Mouse (Mus musculus): ENCODE data around the gene Cdk2ap2. TPM values are rescaled to one million over a fixed set of nuclear protein-coding genes. Genes with fewer than 3 reads are reported as not detected.

The Cdk2ap2 gene
- polyA plus RNA-seq, 1 experiment, result 138 TPM

GRCm38 (mm10) chr19:4106654-4107053 lies 9.7 kb downstream of the Cdk2ap2 start:
- H3K36me3 ChIP-seq (ENCODE audit: control insufficient read depth, insufficient read depth, low read length), result no peaks in the 10 kb centered on the region
- WGBS, result 74% methylated on average over 14 of the region's 14 CpGs
- H3K27me3 ChIP-seq (replicated peaks; ENCODE audit: control insufficient read depth, insufficient read depth, low read length), result no peaks in the 10 kb centered on the region
- peak; percentile 52 for DNase-seq
- TF ChIP-seq CTCF (conservative IDR thresholded peaks at IDR 0.05; ENCODE audit: insufficient read depth, insufficient read length, low read depth, low read length) (no peak), POLR2A (IDR thresholded peaks at IDR 0.05; ENCODE audit: low read depth, low read length) (no peak)
- no peak overlapping the region for H3K4me3 ChIP-seq (ENCODE audit: insufficient read depth, low read depth, low read length)
- H3K4me1 ChIP-seq (ENCODE audit: control insufficient read depth, insufficient read depth, low read length), result no peaks in the 10 kb centered on the region
- H3K27ac ChIP-seq (ENCODE audit: insufficient read depth, low read depth, low read length), result no peak overlapping the region

GRCm38 (mm10) chr19:4108535-4108934 lies 11.6 kb downstream of the Cdk2ap2 start:
- H3K4me3 ChIP-seq (ENCODE audit: insufficient read depth, low read depth, low read length), result no peak overlapping the region
- no peaks in the 10 kb centered on the region for H3K27me3 ChIP-seq (replicated peaks; ENCODE audit: control insufficient read depth, insufficient read depth, low read length)
- H3K4me1 ChIP-seq (ENCODE audit: control insufficient read depth, insufficient read depth, low read length), result peaks cover 11% of the 10 kb centered on the region
- H3K36me3 ChIP-seq (ENCODE audit: control insufficient read depth, insufficient read depth, low read length), result no peaks in the 10 kb centered on the region
- no peak overlapping the region for H3K27ac ChIP-seq (ENCODE audit: insufficient read depth, low read depth, low read length)
- no peak for DNase-seq
- no peak for TF ChIP-seq CTCF (conservative IDR thresholded peaks at IDR 0.05; ENCODE audit: insufficient read depth, insufficient read length, low read depth, low read length)
- no peak for TF ChIP-seq POLR2A (IDR thresholded peaks at IDR 0.05; ENCODE audit: low read depth, low read length)
- 91% methylated on average over 9 of the region's 9 CpGs for WGBS

GRCm38 (mm10) chr19:4112063-4112960 lies 15.3 kb downstream of the Cdk2ap2 start:
- no peaks in the 10 kb centered on the region for H3K36me3 ChIP-seq (ENCODE audit: control insufficient read depth, insufficient read depth, low read length)
- WGBS, result 95% methylated on average over 26 of the region's 26 CpGs
- H3K4me3 ChIP-seq (ENCODE audit: insufficient read depth, low read depth, low read length), result no peak overlapping the region
- H3K4me1 ChIP-seq (ENCODE audit: control insufficient read depth, insufficient read depth, low read length), result peaks cover 19% of the 10 kb centered on the region
- peak overlapping the region; percentile 65; the same call in 1 of the 2 replicates for H3K27ac ChIP-seq (ENCODE audit: insufficient read depth, low read depth, low read length)
- DNase-seq, result no peak
- H3K27me3 ChIP-seq (replicated peaks; ENCODE audit: control insufficient read depth, insufficient read depth, low read length), result no peaks in the 10 kb centered on the region
- no peak for TF ChIP-seq CTCF (conservative IDR thresholded peaks at IDR 0.05; ENCODE audit: insufficient read depth, insufficient read length, low read depth, low read length)
- TF ChIP-seq POLR2A (IDR thresholded peaks at IDR 0.05; ENCODE audit: low read depth, low read length), result no peak

- Histone ChIP-seq H3K27ac (ENCODE audit: insufficient read depth, low read depth, low read length) (peak overlapping the region; percentile 65), H3K4me1 (ENCODE audit: control insufficient read depth, insufficient read depth, low read length) (peaks cover 19% of the 10 kb centered on the region), H3K4me3 (ENCODE audit: insufficient read depth, low read depth, low read length) (no peak overlapping the region), H3K27me3 (replicated peaks; ENCODE audit: control insufficient read depth, insufficient read depth, low read length) (no peaks in the 10 kb centered on the region), H3K36me3 (ENCODE audit: control insufficient read depth, insufficient read depth, low read length) (no peaks in the 10 kb centered on the region)
- WGBS, result 14% methylated on average over 13 of the region's 13 CpGs
- TF ChIP-seq POLR2A (IDR thresholded peaks at IDR 0.05; ENCODE audit: low read depth, low read length) (no peak), CTCF (conservative IDR thresholded peaks at IDR 0.05; ENCODE audit: insufficient read depth, insufficient read length, low read depth, low read length) (no peak)
- DNase-seq, result peak; percentile 92
Measured at GRCm38 (mm10) chr19:4113186-4113805, 16.3 kb downstream of the Cdk2ap2 start.

- Histone ChIP-seq H3K27me3 (replicated peaks; ENCODE audit: control insufficient read depth, insufficient read depth, low read length) (no peaks in the 10 kb centered on the region), H3K36me3 (ENCODE audit: control insufficient read depth, insufficient read depth, low read length) (no peaks in the 10 kb centered on the region), H3K4me1 (ENCODE audit: control insufficient read depth, insufficient read depth, low read length) (peaks cover 19% of the 10 kb centered on the region), H3K27ac (ENCODE audit: insufficient read depth, low read depth, low read length) (peak overlapping the region; percentile 65), H3K4me3 (ENCODE audit: insufficient read depth, low read depth, low read length) (no peak overlapping the region)
- peak; percentile 66 for DNase-seq
- WGBS, result 9% methylated on average over 5 of the region's 5 CpGs
- TF ChIP-seq CTCF (conservative IDR thresholded peaks at IDR 0.05; ENCODE audit: insufficient read depth, insufficient read length, low read depth, low read length) (no peak), POLR2A (IDR thresholded peaks at IDR 0.05; ENCODE audit: low read depth, low read length) (no peak)
Measured at GRCm38 (mm10) chr19:4113806-4114230, 16.8 kb downstream of the Cdk2ap2 start.

- 82% methylated on average over 10 of the region's 10 CpGs for WGBS
- H3K36me3 ChIP-seq (ENCODE audit: control insufficient read depth, insufficient read depth, low read length), result no peaks in the 10 kb centered on the region
- no peak overlapping the region for H3K4me3 ChIP-seq (ENCODE audit: insufficient read depth, low read depth, low read length)
- TF ChIP-seq POLR2A (IDR thresholded peaks at IDR 0.05; ENCODE audit: low read depth, low read length), result no peak
- TF ChIP-seq CTCF (conservative IDR thresholded peaks at IDR 0.05; ENCODE audit: insufficient read depth, insufficient read length, low read depth, low read length), result no peak
- no peak for DNase-seq
- no peak overlapping the region for H3K27ac ChIP-seq (ENCODE audit: insufficient read depth, low read depth, low read length)
- no peaks in the 10 kb centered on the region for H3K27me3 ChIP-seq (replicated peaks; ENCODE audit: control insufficient read depth, insufficient read depth, low read length)
- peaks cover 19% of the 10 kb centered on the region for H3K4me1 ChIP-seq (ENCODE audit: control insufficient read depth, insufficient read depth, low read length)
Measured at GRCm38 (mm10) chr19:4114551-4114950, 17.6 kb downstream of the Cdk2ap2 start.

GRCm38 (mm10) chr19:4115144-4115543 lies 18.2 kb downstream of the Cdk2ap2 start:
- no peak for DNase-seq
- Histone ChIP-seq H3K4me3 (ENCODE audit: insufficient read depth, low read depth, low read length) (no peak overlapping the region), H3K4me1 (ENCODE audit: control insufficient read depth, insufficient read depth, low read length) (peaks cover 19% of the 10 kb centered on the region), H3K36me3 (ENCODE audit: control insufficient read depth, insufficient read depth, low read length) (no peaks in the 10 kb centered on the region), H3K27me3 (replicated peaks; ENCODE audit: control insufficient read depth, insufficient read depth, low read length) (no peaks in the 10 kb centered on the region), H3K27ac (ENCODE audit: insufficient read depth, low read depth, low read length) (no peak overlapping the region)
- TF ChIP-seq CTCF (conservative IDR thresholded peaks at IDR 0.05; ENCODE audit: insufficient read depth, insufficient read length, low read depth, low read length) (no peak), POLR2A (IDR thresholded peaks at IDR 0.05; ENCODE audit: low read depth, low read length) (no peak)
- 97% methylated on average over 10 of the region's 10 CpGs for WGBS
